Mouse (Mus musculus) 3134 (cell line): ENCODE measurements around the gene Mfsd4b1.

Experiments used
- DNase-seq: peaks from one replicate; pipeline ENCODE4 v3.0.0-alpha.2; 2011; ENCODE audit warnings: low spot score; ENCODE audit not compliant: insufficient read length; ENCODE audit errors: extremely low read depth

Gene Mfsd4b1

GRCm38 (mm10) chr10:40024554-40025428 lies at the start of gene Mfsd4b1:
Mfsd4b1 (minus strand) TSS chr10:40025268.
- DNase-seq, result no peak

GRCm38 (mm10) chr10:40073608-40074007 lies 48.5 kb upstream of the Mfsd4b1 start:
- DNase-seq, result no peak

GRCm38 (mm10) chr10:40070684-40071083 lies 45.6 kb upstream of the Mfsd4b1 start:
- no peak for DNase-seq

GRCm38 (mm10) chr10:40069270-40069669 lies 44.2 kb upstream of the Mfsd4b1 start:
- DNase-seq, result no peak

GRCm38 (mm10) chr10:40068595-40068994 lies 43.5 kb upstream of the Mfsd4b1 start:
- DNase-seq, result no peak

GRCm38 (mm10) chr10:40067529-40067928 lies 42.5 kb upstream of the Mfsd4b1 start:
- DNase-seq, result no peak

GRCm38 (mm10) chr10:40067071-40067470 lies 42.0 kb upstream of the Mfsd4b1 start:
- no peak for DNase-seq

- no peak for DNase-seq
Observed at GRCm38 (mm10) chr10:40065357-40065756, 40.3 kb upstream of the Mfsd4b1 start.

- no peak for DNase-seq
Observed at GRCm38 (mm10) chr10:40063291-40063890, 38.3 kb upstream of the Mfsd4b1 start.

- DNase-seq, result no peak
Observed at GRCm38 (mm10) chr10:40062812-40063211, 37.7 kb upstream of the Mfsd4b1 start.

GRCm38 (mm10) chr10:40061926-40062325 lies 36.9 kb upstream of the Mfsd4b1 start:
- DNase-seq, result no peak

- no peak for DNase-seq
Observed at GRCm38 (mm10) chr10:40058786-40059120, 33.7 kb upstream of the Mfsd4b1 start.

GRCm38 (mm10) chr10:40058062-40058785 lies 33.2 kb upstream of the Mfsd4b1 start:
- DNase-seq, result no peak

GRCm38 (mm10) chr10:40057615-40058014 lies 32.5 kb upstream of the Mfsd4b1 start:
- no peak for DNase-seq

GRCm38 (mm10) chr10:40054455-40054854 lies 29.4 kb upstream of the Mfsd4b1 start:
- DNase-seq, result no peak

- no peak for DNase-seq
Observed at GRCm38 (mm10) chr10:40053896-40054295, 28.8 kb upstream of the Mfsd4b1 start.

GRCm38 (mm10) chr10:40053257-40053895 lies 28.3 kb upstream of the Mfsd4b1 start:
- DNase-seq, result no peak

GRCm38 (mm10) chr10:40051997-40052396 lies 26.9 kb upstream of the Mfsd4b1 start:
- DNase-seq, result no peak

- DNase-seq, result no peak
Observed at GRCm38 (mm10) chr10:40050763-40051162, 25.7 kb upstream of the Mfsd4b1 start.

- DNase-seq, result no peak
Observed at GRCm38 (mm10) chr10:40041339-40041738, 16.3 kb upstream of the Mfsd4b1 start.
